Mouse (Mus musculus) forebrain, embryonic 12.5 days (tissue): ENCODE results near the gene Myo3b. TPM values are rescaled to one million over a fixed set of nuclear protein-coding genes. Genes with fewer than 3 reads are reported as not detected.

Experiments
- polyA plus RNA-seq: library from polyadenylated mRNA; unstranded; fragments of >200 nt; fragmentation: Nextera tagmentation; extraction: Ambion mirVana; gene quantifications from 2 replicates; pipeline ENCODE4 v1.2.1, GENCODE M21; 2016

Gene Myo3b
- polyA plus RNA-seq, 1 experiment from 2014 or later = 0.15 TPM

Other genes with a start within 250 kb of the Myo3b start
- gene Ccdc173, start 249.6 kb upstream of the Myo3b start, polyA plus RNA-seq = 4.4 and 4.5 TPM in 2 replicates
- 33.1 and 35.4 TPM in 2 replicates for gene Phospho2, start 249.5 kb upstream of the Myo3b start, polyA plus RNA-seq
- 43.8 and 47.9 TPM in 2 replicates for gene Klhl23, start 217.2 kb upstream of the Myo3b start, polyA plus RNA-seq
- 448 and 466 TPM in 2 replicates for gene Ssb, start 177.6 kb upstream of the Myo3b start, polyA plus RNA-seq
- 38.3 and 38.5 TPM in 2 replicates for gene Mettl5, start 153.5 kb upstream of the Myo3b start, polyA plus RNA-seq
- 18.9 and 22.2 TPM in 2 replicates for gene Ubr3, start 141.9 kb upstream of the Myo3b start, polyA plus RNA-seq